Mouse (Mus musculus) liver, embryonic 14.5 days (tissue): ENCODE measurements around the gene Tmem235. TPM values are rescaled to one million over a fixed set of nuclear protein-coding genes. Genes with fewer than 3 reads are reported as not detected.

Source experiments
- ATAC-seq: fragments of 200-750 bp; cut with Nextera tagmentation; 2 replicates; pipeline ENCODE4 v1.8.0; 2017; ENCODE audit warnings: moderate number of reproducible peaks, mild to moderate bottlenecking, moderate library complexity; ENCODE audit not compliant: insufficient read depth
- DNase-seq, 3 experiments: peaks; one replicate each; pipeline ENCODE4 v3.0.0-alpha.2; 2012 to 2013; ENCODE audit warnings: low read depth in 3 of 3, low spot score in 3 of 3
- H3K27ac ChIP-seq: fragments of 300-500 bp; sonication (generic); 2 replicates; pipeline ENCODE4 v1.5.1; 2014; ENCODE audit warnings: moderate library complexity, mild to moderate bottlenecking, control low read depth, inconsistent platforms
- H3K27me3 ChIP-seq: fragments of 300-500 bp; sonication (generic); 2 replicates; pipeline ENCODE4 v1.6.1; 2014; ENCODE audit warnings: mild to moderate bottlenecking, low read length, moderate library complexity; ENCODE audit not compliant: control insufficient read depth, insufficient read depth
- H3K36me3 ChIP-seq: fragments of 300-500 bp; sonication (generic); replicated peaks from 2 replicates; pipeline ENCODE4 v1.6.1; 2014; ENCODE audit warnings: low read depth; ENCODE audit not compliant: control insufficient read depth, insufficient read depth
- H3K4me1 ChIP-seq, 2 experiments: fragments of 200-500 bp in 1 of 2; fragments of 300-500 bp in 1 of 2; sonication (generic) in 1 of 2; replicated peaks; 2 replicates each; pipeline ENCODE4 v1.6.1; 2012 to 2014; ENCODE audit warnings: antibody characterized with exemption in 1 of 2, inconsistent platforms in 1 of 2, low read length in 1 of 2; ENCODE audit not compliant: control insufficient read depth in 2 of 2, insufficient read depth in 2 of 2
- H3K4me2 ChIP-seq: fragments of 300-500 bp; sonication (generic); 2 replicates; pipeline ENCODE4 v1.6.1; 2014; ENCODE audit warnings: low read depth, mild to moderate bottlenecking, control low read depth, moderate library complexity
- H3K4me3 ChIP-seq, 2 experiments: fragments of 200-500 bp in 1 of 2; fragments of 300-500 bp in 1 of 2; sonication (generic) in 1 of 2; 2 replicates each; pipeline ENCODE4 v1.5.1; 2012 to 2014; ENCODE audit warnings: low read depth in 2 of 2, low read length in 2 of 2, mild to moderate bottlenecking in 2 of 2, control low read depth in 1 of 2, inconsistent platforms in 1 of 2, moderate library complexity in 1 of 2; ENCODE audit not compliant: insufficient read depth in 1 of 2
- H3K9ac ChIP-seq: fragments of 300-500 bp; sonication (generic); replicated peaks from 2 replicates; pipeline ENCODE4 v1.6.1; 2014; ENCODE audit warnings: mild to moderate bottlenecking, control low read depth, moderate library complexity
- H3K9me3 ChIP-seq: fragments of 300-500 bp; sonication (generic); 2 replicates; pipeline ENCODE4 v1.6.1; 2016; ENCODE audit warnings: low read length, mixed read lengths; ENCODE audit not compliant: control insufficient read depth
- CTCF ChIP-seq: IDR thresholded peaks from 2 replicates; pipeline ENCODE4 v1.5.1; 2016; ENCODE audit warnings: antibody characterized with exemption, low read depth, control low read depth
- EP300 ChIP-seq: IDR thresholded peaks from 2 replicates; pipeline ENCODE4 v1.6.1; 2016; ENCODE audit warnings: antibody characterized with exemption, low read depth
- WGBS: fragments of 180-500 bp; shearing (Covaris S2); extraction: QIAGEN DNeasy Blood & Tissue Kit; methylation state at CpG from one replicate; pipeline ENCODE4 v1.1.7; 2014; ENCODE audit not compliant: insufficient replicate concordance; 5-methylcytosine and 5-hydroxymethylcytosine counted together
- polyA plus RNA-seq, 2 experiments: library from polyadenylated mRNA; depleted of rRNA in 1 of 2; stranded (reverse) in 1 of 2; unstranded in 1 of 2; fragments of >200 nt; fragmentation: Nextera tagmentation in 1 of 2; extraction: Ambion mirVana in 1 of 2; gene quantifications; 2 replicates each; pipeline versions ENCODE4 v1.2.1 to v1.2.3; 2012 to 2014

Gene Tmem235
- polyA plus RNA-seq, 2 experiments = not detected

DNA sequence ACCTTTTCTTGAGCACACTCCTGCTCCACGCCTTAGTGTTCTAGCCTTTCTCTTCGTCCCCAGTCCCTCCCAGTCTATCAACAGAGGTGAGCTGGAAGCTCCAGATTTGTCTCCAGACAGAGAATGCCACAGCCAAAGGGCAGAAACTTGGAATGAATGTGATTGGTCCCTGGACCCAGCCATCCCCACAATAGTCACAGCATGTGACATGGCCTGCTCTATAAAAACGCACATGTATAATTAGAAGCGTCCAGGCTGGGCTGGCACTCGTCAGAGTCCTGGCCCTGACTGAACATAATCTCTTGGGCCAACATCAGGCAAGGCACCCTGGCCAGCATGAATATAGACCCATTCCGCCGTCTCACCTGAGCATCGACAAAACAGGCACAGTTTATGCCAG is 41.5 kb upstream of the Tmem235 start:
- no peaks in the 10 kb centered on the region for H3K9me3 ChIP-seq
- WGBS = 77% methylated on average over 8 of the region's 8 CpGs
- no peak for TF ChIP-seq CTCF
- no peak for TF ChIP-seq EP300
- no peak overlapping the region for H3K4me3 ChIP-seq
- peaks cover 8 to 10% of the 10 kb centered on the region in 2 experiments; a peak in 3 of 4 replicates for H3K4me1 ChIP-seq
- H3K36me3 ChIP-seq = peaks cover 91% of the 10 kb centered on the region
- H3K27ac ChIP-seq = no peak overlapping the region
- no peak overlapping the region for H3K4me2 ChIP-seq
- H3K9ac ChIP-seq = no peak overlapping the region
- ATAC-seq (no peak), DNase-seq (no peak)
- H3K27me3 ChIP-seq = no peaks in the 10 kb centered on the region

DNA sequence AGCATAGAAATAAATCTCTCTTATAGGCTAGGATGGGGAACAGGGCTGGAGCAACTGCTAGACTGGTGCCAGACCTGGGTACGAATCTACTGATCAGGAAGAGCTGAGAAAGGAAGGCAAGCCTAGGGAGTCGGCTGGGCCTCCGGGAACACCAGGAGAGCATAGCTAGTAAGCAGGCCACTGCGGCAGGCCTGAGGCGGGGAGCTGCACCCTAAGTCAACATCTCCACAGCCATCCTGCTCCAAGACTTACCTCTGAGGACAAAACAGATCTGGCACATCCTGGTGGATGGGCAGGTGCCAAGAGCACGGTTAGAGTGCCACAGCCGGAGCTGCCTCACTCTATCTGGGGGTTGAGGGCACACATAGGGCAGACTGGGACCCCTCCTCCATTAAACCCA is 40.4 kb upstream of the Tmem235 start:
- Histone ChIP-seq H3K4me3 (no peak overlapping the region), H3K27ac (no peak overlapping the region), H3K4me1 (peaks cover 9 to 14% of the 10 kb centered on the region in 2 experiments; a peak in 3 of 4 replicates), H3K27me3 (no peaks in the 10 kb centered on the region), H3K9ac (no peak overlapping the region), H3K4me2 (no peak overlapping the region), H3K36me3 (peaks cover 83% of the 10 kb centered on the region), H3K9me3 (no peaks in the 10 kb centered on the region)
- 88% methylated on average over 7 of the region's 7 CpGs for WGBS
- DNase-seq (no peak), ATAC-seq (no peak)
- TF ChIP-seq EP300 = no peak
- no peak for TF ChIP-seq CTCF

DNA sequence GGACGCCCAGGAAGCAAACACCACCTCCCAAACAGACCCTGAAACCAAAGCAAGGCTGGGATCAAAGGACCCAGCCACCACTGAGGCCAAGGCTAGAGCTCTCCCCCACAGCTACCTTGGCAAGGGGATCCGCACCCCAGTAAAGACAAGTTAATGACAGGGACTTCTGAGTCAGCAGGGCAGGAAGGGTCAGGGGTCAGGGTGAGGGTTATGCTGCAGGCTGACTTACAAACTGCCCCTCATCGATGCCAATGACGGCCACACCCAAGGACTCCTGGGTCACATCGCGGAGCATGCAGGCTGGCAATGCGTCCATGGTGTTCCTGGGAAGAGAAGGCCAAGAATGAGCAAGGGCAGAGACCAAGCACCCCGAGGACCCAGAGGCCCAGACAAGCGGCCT is 38.7 kb upstream of the Tmem235 start:
- no peak for ATAC-seq
- H3K36me3 ChIP-seq = peaks cover 67% of the 10 kb centered on the region
- H3K27ac ChIP-seq = no peak overlapping the region

DNA sequence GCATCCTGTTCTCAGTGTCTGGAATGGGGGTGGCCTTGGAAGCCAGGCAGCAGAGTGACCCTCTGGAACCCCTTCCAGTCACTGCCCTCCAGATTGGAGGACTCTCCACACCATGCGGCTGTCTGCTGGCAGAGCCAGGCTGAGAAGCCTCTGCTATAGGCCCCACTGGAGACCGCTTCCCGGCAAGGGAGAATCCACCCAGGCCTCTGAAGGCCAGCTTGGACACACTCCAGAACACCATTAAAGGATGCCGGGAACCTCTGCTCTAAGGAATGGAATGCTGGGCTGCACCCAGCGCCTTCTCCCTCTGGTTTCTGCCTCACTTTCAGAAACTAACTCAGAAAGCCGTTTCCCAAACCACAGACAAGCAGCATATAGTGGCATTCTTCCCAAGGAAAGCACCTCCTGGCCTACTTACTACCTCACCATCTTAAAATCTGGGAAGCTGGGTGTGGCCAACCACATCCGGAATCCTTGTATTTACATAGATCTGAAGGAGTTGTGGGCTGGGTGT is 37.8 kb upstream of the Tmem235 start:
- H3K27ac ChIP-seq = no peak overlapping the region
- no peak for DNase-seq
- WGBS = 91% methylated on average over 7 of the region's 7 CpGs
- H3K4me3 ChIP-seq = no peak overlapping the region
- H3K27me3 ChIP-seq = no peaks in the 10 kb centered on the region
- peak overlapping the region; percentile 90; the same call in 1 of the 2 replicates for H3K4me2 ChIP-seq
- H3K4me1 ChIP-seq = peaks cover 20 to 33% of the 10 kb centered on the region in 2 experiments
- no peak overlapping the region; the same call in 1 of the 2 replicates for H3K9ac ChIP-seq
- H3K9me3 ChIP-seq = no peaks in the 10 kb centered on the region
- ATAC-seq = no peak
- H3K36me3 ChIP-seq = peaks cover 58% of the 10 kb centered on the region
- TF ChIP-seq CTCF (no peak), EP300 (no peak)

More for the DNA sequence above, 38.7 kb upstream of the Tmem235 start:
- no peaks in the 10 kb centered on the region for H3K9me3 ChIP-seq
- no peak for DNase-seq
- no peak overlapping the region for H3K4me2 ChIP-seq
- H3K4me1 ChIP-seq = peaks cover 14 to 24% of the 10 kb centered on the region in 2 experiments; a peak in 3 of 4 replicates
- no peak overlapping the region for H3K9ac ChIP-seq
- no peak overlapping the region for H3K4me3 ChIP-seq
- WGBS = 86% methylated on average over 9 of the region's 9 CpGs
- no peaks in the 10 kb centered on the region for H3K27me3 ChIP-seq
- TF ChIP-seq CTCF = no peak
- no peak for TF ChIP-seq EP300

DNA sequence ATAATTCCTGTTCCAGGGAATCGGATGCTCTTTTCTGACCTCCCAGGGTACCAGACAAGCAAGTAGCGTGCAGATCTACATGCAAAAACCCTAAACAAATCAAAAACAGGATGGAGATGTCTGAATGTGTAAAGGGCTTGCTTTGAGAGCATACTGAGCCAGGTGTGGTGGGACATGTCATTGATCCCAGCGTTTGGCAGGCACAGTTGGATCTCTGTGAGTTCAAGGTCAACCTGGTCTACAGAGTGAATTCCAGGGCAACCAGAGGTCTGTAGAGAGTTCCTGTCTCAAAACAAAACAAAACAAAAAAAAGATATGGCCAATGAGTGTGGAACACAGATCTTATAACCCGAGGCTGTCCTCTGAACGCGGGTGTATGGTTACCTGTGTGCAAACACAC is 37.1 kb upstream of the Tmem235 start:
- Histone ChIP-seq H3K4me2 (peak overlapping the region; percentile 90), H3K9ac (no peak overlapping the region; the same call in 1 of the 2 replicates), H3K27ac (no peak overlapping the region), H3K4me1 (peaks cover 26 to 39% of the 10 kb centered on the region in 2 experiments), H3K4me3 (peak overlapping the region in 1 of 2 experiments; percentile 95; a peak in 1 of 4 replicates), H3K9me3 (no peaks in the 10 kb centered on the region), H3K27me3 (no peaks in the 10 kb centered on the region), H3K36me3 (peaks cover 52% of the 10 kb centered on the region)
- WGBS = 85% methylated on average over 6 of the region's 6 CpGs
- TF ChIP-seq CTCF (no peak), EP300 (no peak)
- ATAC-seq = no peak
- DNase-seq = no peak
